Mouse (Mus musculus) ES-E14 (cell line): Measurements from ENCODE around the gene Gm49661. TPM values are rescaled to one million over a fixed set of nuclear protein-coding genes. Genes with fewer than 3 reads are reported as not detected.
A peak's percentile ranks its signal among the peaks of the same experiment; 100 is the strongest.

Experiments
- DNase-seq: peaks from one replicate; pipeline ENCODE4 v3.0.0-alpha.2; 2013; ENCODE audit warnings: low read depth, low spot score
- H3K27ac ChIP-seq: 2 replicates; pipeline ENCODE4 v1.5.1; 2012; ENCODE audit warnings: low read depth, mild to moderate bottlenecking, low read length, moderate library complexity, mixed read lengths; ENCODE audit not compliant: poor library complexity, insufficient read depth, severe bottlenecking
- H3K36me3 ChIP-seq: 2 replicates; pipeline ENCODE4 v1.6.1; 2012; ENCODE audit warnings: mild to moderate bottlenecking, low read length, moderate library complexity, mixed read lengths; ENCODE audit not compliant: control insufficient read depth, poor library complexity, insufficient read depth, severe bottlenecking
- H3K4me1 ChIP-seq, 2 experiments: fragments of 150-350 bp in 1 of 2; sonication (generic) in 1 of 2; 2 replicates each; pipeline ENCODE4 v1.6.1; 2012; ENCODE audit warnings: low read length in 2 of 2, mild to moderate bottlenecking in 1 of 2, mixed read lengths in 1 of 2; ENCODE audit not compliant: control insufficient read depth in 2 of 2, insufficient read depth in 2 of 2, poor library complexity in 1 of 2
- H3K4me3 ChIP-seq, 2 experiments: fragments of 150-350 bp in 1 of 2; sonication (generic) in 1 of 2; 2 replicates each; pipeline ENCODE4 v1.5.1; 2012; ENCODE audit warnings: low read length in 2 of 2, low read depth in 1 of 2, mild to moderate bottlenecking in 1 of 2, mixed read lengths in 1 of 2; ENCODE audit not compliant: insufficient read depth in 1 of 2, poor library complexity in 1 of 2, severe bottlenecking in 1 of 2
- H3K9ac ChIP-seq: 2 replicates; pipeline ENCODE4 v1.6.1; 2012; ENCODE audit warnings: low read depth, mild to moderate bottlenecking, low read length, mixed read lengths; ENCODE audit not compliant: poor library complexity, insufficient read depth, severe bottlenecking
- H3K9me3 ChIP-seq: fragments of 150-350 bp; sonication (generic); 2 replicates; pipeline ENCODE4 v1.6.1; 2012; ENCODE audit warnings: low read depth, mild to moderate bottlenecking, low read length; ENCODE audit not compliant: control insufficient read depth, insufficient read depth
- CHD2 ChIP-seq: IDR thresholded peaks from 2 replicates; pipeline ENCODE4 v1.6.1; 2014; ENCODE audit warnings: mild to moderate bottlenecking, low read depth, low read length, inconsistent platforms
- HCFC1 ChIP-seq: IDR thresholded peaks from 2 replicates; pipeline ENCODE4 v1.6.1; 2012; ENCODE audit warnings: low read length, inconsistent platforms, borderline replicate concordance; ENCODE audit not compliant: insufficient read depth
- MAFK ChIP-seq: IDR thresholded peaks from 2 replicates; pipeline ENCODE4 v1.6.1; 2014; ENCODE audit warnings: mild to moderate bottlenecking, low read depth, low read length, inconsistent platforms; ENCODE audit not compliant: insufficient read depth
- ZC3H11A ChIP-seq: IDR thresholded peaks from 2 replicates; pipeline ENCODE4 v1.6.1; 2012; ENCODE audit warnings: low read depth, mild to moderate bottlenecking, inconsistent platforms, low read length, borderline replicate concordance
- ZNF384 ChIP-seq: IDR thresholded peaks from 2 replicates; pipeline ENCODE4 v1.6.1; 2012; ENCODE audit warnings: low read depth, low read length, inconsistent platforms
- in situ Hi-C, 2 experiments: fragments of 600-800 bp; cut with MboI; formaldehyde crosslinking; loops; one replicate each; pipeline ENCODE4 v1.15.1; 2025; ENCODE audit warnings: low sequenced_read_pairs in 2 of 2, inconsistent platforms in 1 of 2; ENCODE audit not compliant: unreplicated experiment in 2 of 2
- total RNA-seq: library from RNA; depleted of rRNA; stranded (reverse); fragments of 300-350 nt; gene quantifications from 2 replicates; pipeline ENCODE4 v1.2.3, GENCODE M21; 2012

Gm49661 gene
- total RNA-seq, 1 experiment = not detected

- Histone ChIP-seq H3K27ac (peak overlapping the region; percentile 85), H3K4me3 (peak overlapping the region; percentile 59 to 83), H3K9me3 (no peaks in the 10 kb centered on the region), H3K36me3 (peaks cover 15% of the 10 kb centered on the region), H3K4me1 (peaks cover 4 to 5% of the 10 kb centered on the region in 2 experiments; a peak in 2 of 4 replicates), H3K9ac (peak overlapping the region; percentile 86)
- DNase-seq = no peak
- TF ChIP-seq ZNF384 = peak; percentile 60; the same call in 1 of the 2 replicates
- peak; percentile 45 for TF ChIP-seq ZC3H11A
- 0 out of 2 replicates have a peak, but pooled peaks have one; percentile 30 for TF ChIP-seq CHD2
- no peak for TF ChIP-seq HCFC1
- no peak for TF ChIP-seq MAFK
- in situ Hi-C loops = no loop called here
These were observed 6.2 kb upstream of the Gm49661 start for GRCm38 (mm10) chr8:84975434-84975833.

- Histone ChIP-seq H3K9me3 (no peaks in the 10 kb centered on the region), H3K9ac (no peak overlapping the region), H3K4me1 (peaks cover 4 to 5% of the 10 kb centered on the region in 2 experiments; a peak in 2 of 4 replicates), H3K4me3 (no peak overlapping the region), H3K27ac (no peak overlapping the region), H3K36me3 (peaks cover 15% of the 10 kb centered on the region)
- in situ Hi-C loops = loop anchor here in 1 of 2 experiments (25.0 kb wide), 1 partner anchor 438 kb away; no protein-coding TSS in a partner anchor
- TF ChIP-seq HCFC1 = no peak
- no peak for TF ChIP-seq CHD2
- no peak for TF ChIP-seq MAFK
- TF ChIP-seq ZC3H11A = no peak
- no peak for TF ChIP-seq ZNF384
- DNase-seq = no peak
These were observed 5.4 kb upstream of the Gm49661 start for GRCm38 (mm10) chr8:84974543-84975142.

- Histone ChIP-seq H3K4me1 (peaks cover 3 to 4% of the 10 kb centered on the region in 2 experiments; a peak in 2 of 4 replicates), H3K27ac (no peak overlapping the region)
- no peak for TF ChIP-seq MAFK
- TF ChIP-seq ZC3H11A = peak; percentile 45; the same call in 1 of the 2 replicates
These were observed 4.7 kb upstream of the Gm49661 start for GRCm38 (mm10) chr8:84973803-84974542.

GRCm38 (mm10) chr8:84973079-84973478 lies 3.8 kb upstream of the Gm49661 start:
- peaks cover 4 to 7% of the 10 kb centered on the region in 2 experiments; a peak in 1 of 4 replicates for H3K4me1 ChIP-seq
- H3K27ac ChIP-seq = no peak overlapping the region
- H3K4me3 ChIP-seq = no peak overlapping the region
- H3K9ac ChIP-seq = no peak overlapping the region
- in situ Hi-C loops = loop anchor here in 1 of 2 experiments (25.0 kb wide), 1 partner anchor 439 kb away; no protein-coding TSS in a partner anchor
- H3K9me3 ChIP-seq = no peaks in the 10 kb centered on the region
- no peak for DNase-seq
- peaks cover 15% of the 10 kb centered on the region for H3K36me3 ChIP-seq
- TF ChIP-seq ZNF384 = no peak
- TF ChIP-seq HCFC1 = no peak
- TF ChIP-seq CHD2 = no peak
- no peak for TF ChIP-seq ZC3H11A
- no peak for TF ChIP-seq MAFK

More at GRCm38 (mm10) chr8:84973803-84974542, 4.7 kb upstream of the Gm49661 start:
- no peaks in the 10 kb centered on the region for H3K9me3 ChIP-seq
- H3K9ac ChIP-seq = no peak overlapping the region
- no peak for DNase-seq
- in situ Hi-C loops = loop anchor here in 1 of 2 experiments (25.0 kb wide), 1 partner anchor 438 kb away; no protein-coding TSS in a partner anchor
- H3K4me3 ChIP-seq = no peak overlapping the region
- peaks cover 15% of the 10 kb centered on the region for H3K36me3 ChIP-seq
